Mouse (Mus musculus): Measurements from ENCODE around the gene Clrn3. TPM values are rescaled to one million over a fixed set of nuclear protein-coding genes. Genes with fewer than 3 reads are reported as not detected.

The Clrn3 gene
- total RNA-seq, 2 experiments from 2014 or later = not detected

Other genes with a start within 250 kb of the Clrn3 start
- gene Foxi2, start 118.3 kb downstream of the Clrn3 start, total RNA-seq (2014; fragmentation: Nextera tagmentation) = not detected in 2 replicates
- gene Foxi2, start 118.3 kb downstream of the Clrn3 start, total RNA-seq (2017) = not detected in 2 replicates
- gene Ptpre, start 8.8 kb upstream of the Clrn3 start, total RNA-seq (2014; fragmentation: Nextera tagmentation) = 33.6 and 33.9 TPM in 2 replicates
- 21.4 and 39.7 TPM in 2 replicates for gene Ptpre, start 8.8 kb upstream of the Clrn3 start, total RNA-seq (2017)
- gene Mki67, start 187.7 kb upstream of the Clrn3 start, total RNA-seq (2014; fragmentation: Nextera tagmentation) = 322 and 382 TPM in 2 replicates
- 295 and 333 TPM in 2 replicates for gene Mki67, start 187.7 kb upstream of the Clrn3 start, total RNA-seq (2017)